Mouse (Mus musculus) liver, embryonic 14 days (tissue): Measurements from ENCODE around the gene Tmem141. TPM values are rescaled to one million over a fixed set of nuclear protein-coding genes. Genes with fewer than 3 reads are reported as not detected.

ENCODE experiments used
- polyA plus RNA-seq: library from polyadenylated mRNA; depleted of rRNA; stranded (reverse); fragments of >200 nt; gene quantifications from 2 replicates; pipeline ENCODE4 v1.2.3, GENCODE M21; 2012; rRNA removed

The Tmem141 gene
- 9.5 and 10.0 TPM in 2 replicates for polyA plus RNA-seq

GRCm38 (mm10) chr2:25621229-25622200, at the start of gene Tmem141:
Tmem141 (minus strand) TSS chr2:25622005.

GRCm38 (mm10) chr2:25657652-25658051, 35.8 kb upstream of the Tmem141 start, which contains the start of gene Lcn5:
Lcn5 (plus strand) TSS chr2:25657952.

GRCm38 (mm10) chr2:25652902-25653301, 31.1 kb upstream of the Tmem141 start, which contains the start of gene Lcn8:
Lcn8 (plus strand) TSS chr2:25653120.

GRCm38 (mm10) chr2:25627811-25628210, 6.0 kb upstream of the Tmem141 start, which contains the start of gene Fcna:
Fcna (minus strand) TSS chr2:25628030.

GRCm38 (mm10) chr2:25617578-25617977, 4.2 kb downstream of the Tmem141 start, which contains the start of gene Ccdc183:
Ccdc183 (minus strand) TSS chr2:25617678.

GRCm38 (mm10) chr2:25607761-25608622, 13.8 kb downstream of the Tmem141 start, which contains the start of gene Rabl6:
Rabl6 (minus strand) TSS chr2:25608521.

GRCm38 (mm10) chr2:25581294-25581864, 40.4 kb downstream of the Tmem141 start, which contains the start of gene Ajm1:
Ajm1 (minus strand) TSS chr2:25581757.

GRCm38 (mm10) chr2:25574579-25575431, 47.0 kb downstream of the Tmem141 start, which contains the start of the genes Mamdc4 and Phpt1:
Mamdc4 (minus strand) TSS chr2:25574845.
Phpt1 (minus strand) TSS chr2:25575224.

Other genes with a start within 250 kb of the Tmem141 start
- 18.3 and 19.0 TPM in 2 replicates for gene Sapcd2, start 249.7 kb downstream of the Tmem141 start, polyA plus RNA-seq
- gene Entpd2, start 226.1 kb downstream of the Tmem141 start, polyA plus RNA-seq: 0.18 and 0.22 TPM in 2 replicates
- gene Npdc1, start 222.7 kb downstream of the Tmem141 start, polyA plus RNA-seq: 3.2 and 3.7 TPM in 2 replicates
- 0.37 and 0.68 TPM in 2 replicates for gene Fut7, start 198.7 kb downstream of the Tmem141 start, polyA plus RNA-seq
- gene Abca2, start 193.3 kb downstream of the Tmem141 start, polyA plus RNA-seq: 1.9 and 2.4 TPM in 2 replicates
- gene Clic3, start 165.2 kb downstream of the Tmem141 start, polyA plus RNA-seq: 0.14 and 0.23 TPM in 2 replicates
- gene Paxx, start 160.9 kb downstream of the Tmem141 start, polyA plus RNA-seq: 7.5 and 7.9 TPM in 2 replicates
- 0.21 TPM in 2 replicates for gene Ptgds, start 152.0 kb downstream of the Tmem141 start, polyA plus RNA-seq
- gene Lcn12, start 128.1 kb downstream of the Tmem141 start, polyA plus RNA-seq: not detected in 2 replicates
- gene Fbxw5, start 121.3 kb downstream of the Tmem141 start, polyA plus RNA-seq: 4.5 and 8.5 TPM in 2 replicates
- 19.1 and 24.6 TPM in 2 replicates for gene C8g, start 120.3 kb downstream of the Tmem141 start, polyA plus RNA-seq
- gene Traf2, start 75.1 kb downstream of the Tmem141 start, polyA plus RNA-seq: 5.3 and 6.8 TPM in 2 replicates
- 107 and 113 TPM in 2 replicates for gene Edf1, start 64.2 kb downstream of the Tmem141 start, polyA plus RNA-seq
- gene Mamdc4, start 47.2 kb downstream of the Tmem141 start, polyA plus RNA-seq: 6.2 and 6.3 TPM in 2 replicates
- gene Phpt1, start 46.8 kb downstream of the Tmem141 start, polyA plus RNA-seq: 32.3 and 33.8 TPM in 2 replicates
- 0.02 and 0.06 TPM in 2 replicates for gene Ajm1, start 40.2 kb downstream of the Tmem141 start, polyA plus RNA-seq
- gene Rabl6, start 13.5 kb downstream of the Tmem141 start, polyA plus RNA-seq: 20.4 and 22.4 TPM in 2 replicates
- not detected in 2 replicates for gene Ccdc183, start 4.3 kb downstream of the Tmem141 start, polyA plus RNA-seq
- 21.6 and 24.9 TPM in 2 replicates for gene Fcna, start 6.0 kb upstream of the Tmem141 start, polyA plus RNA-seq
- not detected in 2 replicates for gene Lcn8, start 31.1 kb upstream of the Tmem141 start, polyA plus RNA-seq
- not detected in 2 replicates for gene Lcn5, start 35.9 kb upstream of the Tmem141 start, polyA plus RNA-seq
- not detected in 2 replicates for gene Lcn6, start 54.8 kb upstream of the Tmem141 start, polyA plus RNA-seq
- gene Lcn10, start 60.7 kb upstream of the Tmem141 start, polyA plus RNA-seq: not detected in 2 replicates
- not detected in 2 replicates for gene Obp2a, start 78.0 kb upstream of the Tmem141 start, polyA plus RNA-seq
- gene Bmyc, start 84.7 kb upstream of the Tmem141 start, polyA plus RNA-seq: 4.2 TPM in 2 replicates
- gene Obp2b, start 115.0 kb upstream of the Tmem141 start, polyA plus RNA-seq: not detected in 2 replicates
- gene Lcn3, start 143.6 kb upstream of the Tmem141 start, polyA plus RNA-seq: not detected in 2 replicates
- gene Lcn11, start 155.0 kb upstream of the Tmem141 start, polyA plus RNA-seq: not detected in 2 replicates
- not detected in 2 replicates for gene Gm13539, start 160.3 kb upstream of the Tmem141 start, polyA plus RNA-seq
- gene Glt6d1, start 193.8 kb upstream of the Tmem141 start, polyA plus RNA-seq: not detected in 2 replicates
- not detected in 2 replicates for gene Lcn9, start 201.1 kb upstream of the Tmem141 start, polyA plus RNA-seq
- gene Sohlh1, start 225.2 kb upstream of the Tmem141 start, polyA plus RNA-seq: not detected in 2 replicates
- 0.02 TPM in 1 of 2 replicates, not detected in the other for gene Kcnt1, start 241.7 kb upstream of the Tmem141 start, polyA plus RNA-seq